Mouse (Mus musculus) intestine, embryonic 15.5 days (tissue): Measurements from ENCODE around the gene Plxnc1. TPM values are rescaled to one million over a fixed set of nuclear protein-coding genes. Genes with fewer than 3 reads are reported as not detected.

Source experiments
- ATAC-seq: fragments of 200-750 bp; cut with Nextera tagmentation; 2 replicates; pipeline ENCODE4 v1.8.0; 2017; ENCODE audit warnings: moderate TSS enrichment, moderate library complexity
- H3K27ac ChIP-seq: fragments of 300-500 bp; sonication (generic); 2 replicates; pipeline ENCODE4 v1.5.1; 2015; ENCODE audit warnings: mild to moderate bottlenecking, inconsistent platforms
- H3K27me3 ChIP-seq: fragments of 300-500 bp; sonication (generic); replicated peaks from 2 replicates; pipeline ENCODE4 v1.6.1; 2015; ENCODE audit warnings: inconsistent platforms
- H3K36me3 ChIP-seq: fragments of 300-500 bp; sonication (generic); 2 replicates; pipeline ENCODE4 v1.6.1; 2015; ENCODE audit warnings: inconsistent platforms
- H3K4me1 ChIP-seq: fragments of 300-500 bp; sonication (generic); replicated peaks from 2 replicates; pipeline ENCODE4 v1.6.1; 2015; ENCODE audit warnings: inconsistent platforms
- H3K4me2 ChIP-seq: fragments of 300-500 bp; sonication (generic); replicated peaks from 2 replicates; pipeline ENCODE4 v1.6.1; 2015; ENCODE audit warnings: mild to moderate bottlenecking, inconsistent platforms
- H3K4me3 ChIP-seq: fragments of 300-500 bp; sonication (generic); replicated peaks from 2 replicates; pipeline ENCODE4 v1.5.1; 2015; ENCODE audit warnings: inconsistent platforms
- H3K9ac ChIP-seq: fragments of 300-500 bp; sonication (generic); 2 replicates; pipeline ENCODE4 v1.6.1; 2015; ENCODE audit warnings: inconsistent platforms
- H3K9me3 ChIP-seq: fragments of 300-500 bp; sonication (generic); 2 replicates; pipeline ENCODE4 v1.6.1; 2016; ENCODE audit warnings: inconsistent platforms
- WGBS: fragments of 180-500 bp; shearing (Covaris S2); methylation state at CpG from one replicate; pipeline ENCODE4 v1.1.7; 2015; 5-methylcytosine and 5-hydroxymethylcytosine counted together
- polyA plus RNA-seq: library from polyadenylated mRNA; unstranded; fragments of >200 nt; fragmentation: Nextera tagmentation; extraction: Ambion mirVana; gene quantifications from 2 replicates; pipeline ENCODE4 v1.2.1, GENCODE M21; 2015

Plxnc1 gene
- 1.0 and 1.3 TPM in 2 replicates for polyA plus RNA-seq

- H3K27ac ChIP-seq, result no peak within 1 kb of the TSS
- peaks cover 26% of the 10 kb centered on the region for H3K4me1 ChIP-seq
- no peaks in the 10 kb centered on the region for H3K9me3 ChIP-seq
- peaks cover 48% of the 10 kb centered on the region for H3K27me3 ChIP-seq
- H3K9ac ChIP-seq, result peak within 1 kb of the TSS; percentile 61
- ATAC-seq, result peak; percentile 59
- peak within 1 kb of the TSS; percentile 98 for H3K4me2 ChIP-seq
- peak within 1 kb of the TSS; percentile 72 for H3K4me3 ChIP-seq
- no peaks in the 10 kb centered on the region for H3K36me3 ChIP-seq
- WGBS, result under 1% methylated on average over 39 of the region's 57 CpGs
Measured at GRCm38 (mm10) chr10:94944691-94945205, at the start of gene Plxnc1. Plxnc1 (minus strand) TSS chr10:94944835.

- H3K27me3 ChIP-seq, result no peaks in the 10 kb centered on the region
- H3K9me3 ChIP-seq, result no peaks in the 10 kb centered on the region
- H3K36me3 ChIP-seq, result no peaks in the 10 kb centered on the region
- WGBS, result 10% methylated on average over 9 of the region's 9 CpGs
- H3K27ac ChIP-seq, result no peak overlapping the region
- H3K4me3 ChIP-seq, result no peak overlapping the region
- H3K4me1 ChIP-seq, result 0 out of 2 replicates have a peak, but pooled peaks cover 5% of the 10 kb centered on the region
- peak; percentile 63 for ATAC-seq
- H3K4me2 ChIP-seq, result peak overlapping the region; percentile 54
- H3K9ac ChIP-seq, result no peak overlapping the region
Measured at GRCm38 (mm10) chr10:94992127-94992526, 47.5 kb upstream of the Plxnc1 start.

GRCm38 (mm10) chr10:94991564-94992097, 47.0 kb upstream of the Plxnc1 start:
- Histone ChIP-seq H3K9me3 (no peaks in the 10 kb centered on the region), H3K4me3 (peak overlapping the region; percentile 20), H3K4me2 (peak overlapping the region; percentile 54), H3K36me3 (no peaks in the 10 kb centered on the region), H3K27ac (0 out of 2 replicates have a peak overlapping the region, but pooled peaks have one; percentile 11), H3K4me1 (0 out of 2 replicates have a peak, but pooled peaks cover 5% of the 10 kb centered on the region), H3K27me3 (no peaks in the 10 kb centered on the region), H3K9ac (no peak overlapping the region)
- 14% methylated on average over 17 of the region's 17 CpGs for WGBS
- peak; percentile 38 for ATAC-seq

- Histone ChIP-seq H3K36me3 (no peaks in the 10 kb centered on the region), H3K4me2 (peak overlapping the region; percentile 54), H3K4me1 (0 out of 2 replicates have a peak, but pooled peaks cover 5% of the 10 kb centered on the region), H3K27ac (peak overlapping the region; percentile 11), H3K27me3 (no peaks in the 10 kb centered on the region), H3K4me3 (peak overlapping the region; percentile 20), H3K9me3 (no peaks in the 10 kb centered on the region), H3K9ac (no peak overlapping the region)
- WGBS, result 16% methylated on average over 17 of the region's 17 CpGs
- peak; percentile 73 for ATAC-seq
Measured at GRCm38 (mm10) chr10:94990768-94991563, 46.3 kb upstream of the Plxnc1 start.

GRCm38 (mm10) chr10:94989321-94989720, 44.7 kb upstream of the Plxnc1 start:
- no peaks in the 10 kb centered on the region for H3K9me3 ChIP-seq
- H3K27ac ChIP-seq, result no peak overlapping the region
- H3K36me3 ChIP-seq, result no peaks in the 10 kb centered on the region
- no peaks in the 10 kb centered on the region for H3K27me3 ChIP-seq
- no peak overlapping the region for H3K4me2 ChIP-seq
- no peak overlapping the region for H3K4me3 ChIP-seq
- ATAC-seq, result no peak
- H3K9ac ChIP-seq, result no peak overlapping the region
- 0 out of 2 replicates have a peak, but pooled peaks cover 5% of the 10 kb centered on the region for H3K4me1 ChIP-seq
- 82% methylated on average over 5 of the region's 5 CpGs for WGBS

- Histone ChIP-seq H3K27me3 (no peaks in the 10 kb centered on the region), H3K36me3 (no peaks in the 10 kb centered on the region), H3K9me3 (no peaks in the 10 kb centered on the region), H3K27ac (no peak overlapping the region), H3K4me2 (no peak overlapping the region), H3K9ac (no peak overlapping the region), H3K4me3 (no peak overlapping the region), H3K4me1 (no peaks in the 10 kb centered on the region)
- no peak for ATAC-seq
- WGBS, result 53% methylated on average over 1 of the region's 1 CpGs
Measured at GRCm38 (mm10) chr10:94985103-94985502, 40.5 kb upstream of the Plxnc1 start.

- H3K9me3 ChIP-seq, result no peaks in the 10 kb centered on the region
- H3K36me3 ChIP-seq, result no peaks in the 10 kb centered on the region
- H3K27me3 ChIP-seq, result no peaks in the 10 kb centered on the region
- no peak for ATAC-seq
- WGBS, result 53% methylated on average over 8 of the region's 8 CpGs
- H3K9ac ChIP-seq, result no peak overlapping the region
- no peak overlapping the region for H3K4me3 ChIP-seq
- H3K27ac ChIP-seq, result no peak overlapping the region
- H3K4me1 ChIP-seq, result no peaks in the 10 kb centered on the region
- H3K4me2 ChIP-seq, result no peak overlapping the region
Measured at GRCm38 (mm10) chr10:94982528-94982927, 37.9 kb upstream of the Plxnc1 start.

- Histone ChIP-seq H3K9me3 (no peaks in the 10 kb centered on the region), H3K27ac (no peak overlapping the region), H3K36me3 (no peaks in the 10 kb centered on the region), H3K27me3 (no peaks in the 10 kb centered on the region), H3K9ac (no peak overlapping the region), H3K4me1 (no peaks in the 10 kb centered on the region), H3K4me2 (no peak overlapping the region), H3K4me3 (no peak overlapping the region)
- no peak for ATAC-seq
- WGBS, result 39% methylated on average over 12 of the region's 12 CpGs
Measured at GRCm38 (mm10) chr10:94981466-94982138, 37.0 kb upstream of the Plxnc1 start.

- WGBS, result 58% methylated on average over 5 of the region's 5 CpGs
Measured at GRCm38 (mm10) chr10:94978265-94978822, 33.7 kb upstream of the Plxnc1 start.

GRCm38 (mm10) chr10:94976329-94976728, 31.7 kb upstream of the Plxnc1 start:
- ATAC-seq, result no peak
- H3K9me3 ChIP-seq, result no peaks in the 10 kb centered on the region
- H3K9ac ChIP-seq, result no peak overlapping the region
- no peak overlapping the region for H3K4me2 ChIP-seq
- WGBS, result 56% methylated on average over 5 of the region's 5 CpGs
- no peak overlapping the region for H3K4me3 ChIP-seq
- no peaks in the 10 kb centered on the region for H3K4me1 ChIP-seq
- no peaks in the 10 kb centered on the region for H3K27me3 ChIP-seq
- no peaks in the 10 kb centered on the region for H3K36me3 ChIP-seq
- no peak overlapping the region for H3K27ac ChIP-seq

More at GRCm38 (mm10) chr10:94978265-94978822, 33.7 kb upstream of the Plxnc1 start:
- Histone ChIP-seq H3K4me1 (no peaks in the 10 kb centered on the region), H3K27me3 (no peaks in the 10 kb centered on the region), H3K36me3 (no peaks in the 10 kb centered on the region), H3K4me2 (no peak overlapping the region), H3K9ac (no peak overlapping the region), H3K4me3 (no peak overlapping the region), H3K9me3 (no peaks in the 10 kb centered on the region), H3K27ac (no peak overlapping the region)
- ATAC-seq, result no peak

- Histone ChIP-seq H3K4me3 (no peak overlapping the region), H3K4me1 (no peaks in the 10 kb centered on the region), H3K36me3 (no peaks in the 10 kb centered on the region), H3K27me3 (no peaks in the 10 kb centered on the region), H3K4me2 (no peak overlapping the region), H3K27ac (no peak overlapping the region), H3K9me3 (no peaks in the 10 kb centered on the region), H3K9ac (no peak overlapping the region)
- 35% methylated on average over 4 of the region's 4 CpGs for WGBS
- no peak for ATAC-seq
Measured at GRCm38 (mm10) chr10:94975099-94975496, 30.5 kb upstream of the Plxnc1 start.
